Mouse (Mus musculus) left cerebral cortex, postnatal 14 days (tissue): ENCODE measurements around the gene Serpinc1. TPM values are rescaled to one million over a fixed set of nuclear protein-coding genes. Genes with fewer than 3 reads are reported as not detected.
"Not testable (repeated sequence)": the region's sequence is repeated elsewhere in the genome, so short reads cannot be mapped to it uniquely, and the experiment has no call there.

Experiments used
- DNase-seq, 2 experiments: peaks; one replicate each; pipeline ENCODE4 v3.0.0; 2021 to 2022; ENCODE audit warnings: low spot score in 2 of 2, mixed read lengths in 1 of 2
- intact Hi-C: fragments of 180-260 bp; cut with DNase I; formaldehyde crosslinking; loops from one replicate; pipeline ENCODE4 v1.15.1; 2025
- total RNA-seq, 2 experiments: library from RNA; stranded (reverse); gene quantifications; 2 replicates each; pipeline ENCODE4 v1.2.3; 2021

Serpinc1 gene
- total RNA-seq, 2 experiments from 2014 or later = 0.29 to 0.53 TPM

DNA sequence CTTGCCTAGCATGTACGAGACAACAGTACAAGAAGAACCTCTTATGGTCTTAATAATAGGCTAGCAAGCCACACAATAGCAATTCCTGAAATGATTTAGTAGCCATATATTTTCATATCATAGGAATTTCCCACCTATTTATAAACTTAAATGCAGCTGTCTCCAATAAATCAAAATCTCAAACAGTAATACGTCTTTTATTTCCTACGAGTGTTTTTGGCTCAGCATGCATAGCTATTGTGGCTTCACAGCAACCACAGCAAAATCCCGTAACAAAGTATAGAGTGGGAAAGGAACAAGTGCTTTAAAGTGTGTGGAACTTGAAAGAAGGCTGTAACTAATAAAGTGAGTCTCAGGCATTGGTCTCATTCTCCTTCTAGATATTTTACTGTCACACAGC, 32.1 kb downstream of the Serpinc1 start:
- intact Hi-C loops = no loop called here
- DNase-seq = no peak

DNA sequence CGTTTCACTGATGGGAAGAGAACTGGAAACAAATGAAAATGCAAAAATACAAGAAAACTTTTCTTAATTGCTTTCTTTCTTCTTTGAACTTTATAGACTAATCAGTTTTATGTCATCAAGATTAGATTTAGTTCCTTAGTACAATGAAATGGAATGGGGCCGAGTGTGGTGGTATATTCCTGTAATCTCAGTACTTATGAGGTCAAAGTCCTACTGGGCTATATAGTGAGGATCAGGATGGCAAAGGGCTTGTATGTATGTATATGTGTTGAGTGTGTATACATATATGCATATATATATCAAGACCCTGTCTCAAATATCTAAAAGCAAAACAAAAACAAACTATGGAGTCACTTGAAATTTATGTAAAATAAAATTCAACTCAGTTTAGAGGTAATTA, 38.0 kb downstream of the Serpinc1 start:
- DNase-seq = no peak
- intact Hi-C loops = no loop called here

GRCm38 (mm10) chr1:161020051-161020450, 41.7 kb downstream of the Serpinc1 start:
- intact Hi-C loops = no loop called here
- DNase-seq = no peak

- intact Hi-C loops = no loop called here
Measured at GRCm38 (mm10) chr1:161025410-161026210, 47.2 kb downstream of the Serpinc1 start.

DNA sequence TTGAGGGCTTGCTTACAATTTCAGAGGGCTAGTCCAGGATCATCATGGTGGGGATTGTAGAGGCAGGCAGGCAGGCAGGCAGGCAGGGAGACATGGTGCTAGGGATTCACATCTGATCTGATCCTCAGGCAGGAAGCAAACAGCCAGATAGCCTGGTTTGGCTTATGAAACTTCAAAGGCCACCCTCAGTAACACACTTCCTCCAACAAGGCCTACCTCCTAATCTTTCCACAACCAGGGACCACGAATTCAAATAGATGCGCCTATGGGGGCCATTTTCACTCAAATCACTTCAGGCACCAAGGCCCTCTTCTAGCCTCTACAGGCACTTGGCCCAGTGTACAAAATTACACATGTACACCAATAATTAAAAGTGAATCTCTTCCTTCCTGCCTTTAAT, 48.8 kb downstream of the Serpinc1 start:
- no peak for DNase-seq

More at GRCm38 (mm10) chr1:161025410-161026210, 47.2 kb downstream of the Serpinc1 start:
- no peak for DNase-seq

GRCm38 (mm10) chr1:161028427-161028826, 50.0 kb downstream of the Serpinc1 start:
- DNase-seq, intact Hi-C loops: not testable (repeated sequence)

More for the DNA sequence above, 48.8 kb downstream of the Serpinc1 start:
- intact Hi-C loops = no loop called here

DNA sequence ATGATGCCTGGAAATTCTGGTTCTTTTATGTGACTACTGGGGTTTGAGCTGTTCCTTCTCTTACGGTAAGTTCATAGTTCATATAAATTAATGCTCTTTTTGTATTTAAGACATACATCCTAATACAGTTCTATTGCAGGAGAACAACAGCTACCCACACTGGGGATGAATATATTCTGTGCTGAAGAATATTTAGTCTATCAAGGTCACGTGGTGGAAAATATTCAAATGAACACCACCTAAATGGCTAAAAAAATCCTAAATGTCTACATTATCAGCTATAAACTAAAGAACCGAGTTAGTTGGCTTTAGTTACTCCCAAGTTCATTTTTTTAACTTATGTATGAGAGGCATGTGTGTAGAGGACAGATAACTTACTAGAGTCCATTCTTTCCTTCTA, 51.7 kb downstream of the Serpinc1 start:
- intact Hi-C loops = loop anchor here (10.0 kb wide), 1 partner anchor 285 kb away; no protein-coding TSS in a partner anchor
- DNase-seq = no peak

GRCm38 (mm10) chr1:161031881-161032280, 53.5 kb downstream of the Serpinc1 start:
- DNase-seq = no peak
- intact Hi-C loops = loop anchor here (10.0 kb wide), 1 partner anchor 287 kb away; no protein-coding TSS in a partner anchor

DNA sequence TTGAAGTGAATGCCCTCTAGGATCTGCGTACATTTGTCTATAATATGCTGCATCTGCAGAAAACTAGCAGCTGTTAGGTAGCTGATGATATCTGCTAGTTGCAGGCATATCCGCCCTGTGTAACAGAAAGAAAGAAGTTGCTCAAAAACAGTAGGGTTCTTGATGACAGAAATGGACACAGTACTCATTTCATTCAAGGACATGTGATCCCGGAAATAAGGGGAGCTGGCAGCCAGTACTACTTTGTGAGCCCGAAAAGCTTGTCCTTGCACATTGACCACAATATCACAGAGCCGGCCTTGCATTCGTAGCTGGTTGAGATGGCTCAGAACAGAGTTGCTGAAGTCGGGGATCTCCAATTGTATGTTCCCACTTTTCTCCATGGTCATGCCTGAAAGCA, 54.0 kb downstream of the Serpinc1 start:
- DNase-seq = no peak
- intact Hi-C loops = loop anchor here (10.0 kb wide), 1 partner anchor 288 kb away; no protein-coding TSS in a partner anchor

- intact Hi-C loops = loop anchor here (10.0 kb wide), 1 partner anchor 289 kb away; no protein-coding TSS in a partner anchor
- DNase-seq = no peak
Measured at GRCm38 (mm10) chr1:161033856-161034434, 55.6 kb downstream of the Serpinc1 start.

DNA sequence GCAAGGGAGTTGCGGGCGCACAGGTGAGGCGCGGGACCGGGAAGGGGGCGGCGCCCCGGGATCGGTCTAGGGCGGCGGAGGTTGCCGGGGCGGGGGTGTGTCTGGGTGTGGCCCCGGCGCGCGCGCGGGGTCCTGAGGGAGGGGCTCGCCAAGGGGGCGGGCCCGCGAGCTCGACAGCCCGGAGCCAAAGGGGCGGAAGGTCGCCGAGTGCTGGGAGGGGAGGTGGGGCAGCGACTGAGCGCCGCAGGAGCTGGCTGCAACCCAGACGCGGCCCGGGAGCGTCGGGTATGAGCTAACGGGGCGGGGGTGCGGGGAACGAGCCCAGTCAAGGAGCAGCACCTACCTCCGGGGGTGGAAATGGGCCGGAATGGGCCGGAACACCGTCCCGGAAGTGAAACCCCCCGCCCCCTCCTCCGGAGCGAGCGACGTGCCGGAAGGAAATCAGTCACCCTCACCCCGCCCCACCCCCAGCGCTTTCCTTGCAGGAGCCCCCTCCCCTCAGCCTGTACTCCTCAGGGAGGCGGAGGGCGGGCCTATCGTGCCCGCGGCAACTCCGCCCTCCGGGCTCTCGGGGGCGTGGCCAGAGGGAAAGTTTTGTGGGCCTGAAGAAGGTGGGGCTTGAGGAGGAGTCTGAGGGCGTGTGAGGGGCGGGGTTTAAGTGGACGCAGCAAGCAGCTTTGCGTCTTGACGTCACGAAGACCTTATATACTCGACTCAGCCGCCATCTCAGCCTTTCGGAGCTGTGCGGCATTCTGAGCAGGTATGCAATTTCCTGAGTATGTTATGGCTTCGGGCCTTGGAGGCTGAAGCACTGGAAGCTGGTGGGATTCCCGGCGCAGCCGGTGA, 56.3 kb downstream of the Serpinc1 start, which contains the start of gene Zbtb37:
Zbtb37 (minus strand) TSS at position 415 of the 846 bp plus-strand sequence.
- DNase-seq = peak; percentile 98
- intact Hi-C loops = loop anchor here (5.0 to 10.0 kb wide), 2 partner anchors 38 to 290 kb away; partner anchors contain the start of genes Cenpl and Dars2

DNA sequence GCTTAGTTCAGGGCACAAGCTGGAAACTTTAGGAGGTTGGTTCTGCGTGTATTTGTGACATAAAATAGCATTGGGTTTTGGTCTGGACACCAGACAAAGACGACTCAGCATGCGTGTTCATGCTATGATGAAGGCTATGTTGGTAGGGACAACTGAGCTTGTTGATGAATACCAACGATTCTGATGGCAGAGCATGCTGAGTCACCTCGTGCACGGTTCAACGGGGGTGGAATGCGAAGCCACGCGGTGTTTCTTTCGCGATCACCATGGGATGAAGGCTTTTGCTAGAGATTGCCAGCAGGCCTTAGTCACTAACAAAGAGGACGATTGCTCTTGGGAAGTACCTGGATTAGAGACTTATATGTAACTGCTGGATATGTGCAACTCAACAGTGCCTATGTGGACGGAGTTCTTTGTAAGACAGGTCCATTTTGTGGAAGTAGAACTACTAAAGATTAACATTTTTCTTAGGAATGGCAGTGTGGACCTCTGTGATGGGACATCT, 56.9 kb downstream of the Serpinc1 start:
- peak; percentile 41 to 79 for DNase-seq
- intact Hi-C loops = loop anchor here (5.0 to 10.0 kb wide), 2 partner anchors 37 to 291 kb away; partner anchors contain the start of genes Cenpl and Dars2

GRCm38 (mm10) chr1:161035786-161036404, 57.5 kb downstream of the Serpinc1 start:
- intact Hi-C loops = loop anchor here (5.0 to 10.0 kb wide), 2 partner anchors 36 to 291 kb away; partner anchors contain the start of genes Cenpl and Dars2
- DNase-seq = peak; percentile 19 to 21

DNA sequence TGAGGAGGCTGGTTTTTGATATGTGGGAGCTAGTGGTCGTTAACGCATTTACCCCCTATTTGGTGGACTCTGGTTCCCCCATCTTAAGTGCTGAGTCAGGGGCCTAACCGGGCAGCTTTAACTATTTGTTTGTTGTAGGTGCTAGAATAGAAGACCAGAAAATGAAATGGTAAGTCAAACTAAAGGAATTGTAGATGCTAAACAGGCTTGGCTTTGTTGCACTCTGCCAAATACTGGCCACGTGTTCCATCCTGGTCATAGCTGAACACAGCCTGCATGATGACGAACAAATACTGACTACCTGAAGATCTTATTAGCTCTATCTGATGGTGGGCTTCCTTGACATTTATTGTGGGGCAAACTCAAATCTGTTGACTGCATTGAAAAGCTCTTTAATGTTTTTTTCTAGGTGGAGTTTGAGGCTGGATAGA, 58.0 kb downstream of the Serpinc1 start:
- intact Hi-C loops = loop anchor here (5.0 to 10.0 kb wide), 2 partner anchors 36 to 292 kb away; partner anchors contain the start of genes Cenpl and Dars2

GRCm38 (mm10) chr1:161037026-161037425, 58.6 kb downstream of the Serpinc1 start:
- intact Hi-C loops = loop anchor here (5.0 to 10.0 kb wide), 2 partner anchors 35 to 292 kb away; partner anchors contain the start of genes Cenpl and Dars2

More for the DNA sequence above, 58.0 kb downstream of the Serpinc1 start:
- peak in 1 of 2 experiments; percentile 10 for DNase-seq

DNA sequence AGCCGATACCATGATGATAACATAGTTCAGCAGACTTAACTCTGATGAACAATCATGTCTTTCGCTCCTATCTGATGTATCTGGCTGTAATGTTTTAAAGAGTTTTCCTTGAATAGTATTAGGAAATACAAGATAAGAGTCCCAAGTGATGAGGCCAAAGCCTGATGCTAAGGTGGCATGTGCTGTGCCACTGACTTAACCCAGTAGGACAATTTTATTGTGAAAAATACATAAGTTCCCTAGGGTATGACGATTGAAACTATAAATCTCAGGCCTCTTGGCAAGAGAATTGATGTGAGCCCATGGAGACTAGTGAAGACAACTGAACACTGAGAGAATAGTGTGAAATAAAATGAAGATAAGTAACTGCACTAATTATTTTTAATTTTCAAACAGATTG, 59.2 kb downstream of the Serpinc1 start:
- intact Hi-C loops = loop anchor here (5.0 to 10.0 kb wide), 2 partner anchors 35 to 293 kb away; partner anchors contain the start of genes Cenpl and Dars2
- no peak for DNase-seq

More at GRCm38 (mm10) chr1:161037026-161037425, 58.6 kb downstream of the Serpinc1 start:
- DNase-seq = no peak

DNA sequence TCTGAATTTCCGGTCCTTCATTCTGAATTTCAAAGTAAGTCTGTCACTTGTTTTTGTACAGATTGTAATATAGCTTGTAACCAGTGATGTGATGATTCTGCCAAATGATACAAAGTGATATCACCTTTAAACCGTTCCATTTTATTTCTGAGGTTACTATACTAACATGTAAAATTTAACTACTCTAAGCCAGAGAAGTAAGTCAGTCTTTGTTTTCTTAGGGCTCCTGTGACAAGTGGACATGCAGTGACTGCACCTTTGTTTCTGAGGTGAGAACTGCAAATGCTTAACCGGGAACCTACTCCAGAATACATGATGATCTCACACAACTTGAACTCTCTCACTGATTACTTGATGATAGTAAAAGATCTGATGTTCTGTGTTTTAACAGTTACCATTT, 59.6 kb downstream of the Serpinc1 start:
- no peak for DNase-seq
- intact Hi-C loops = loop anchor here (5.0 to 10.0 kb wide), 2 partner anchors 34 to 293 kb away; partner anchors contain the start of genes Cenpl and Dars2
